ENCODE assay signal across 8 mouse cellular contexts in the genomic region with DNA sequence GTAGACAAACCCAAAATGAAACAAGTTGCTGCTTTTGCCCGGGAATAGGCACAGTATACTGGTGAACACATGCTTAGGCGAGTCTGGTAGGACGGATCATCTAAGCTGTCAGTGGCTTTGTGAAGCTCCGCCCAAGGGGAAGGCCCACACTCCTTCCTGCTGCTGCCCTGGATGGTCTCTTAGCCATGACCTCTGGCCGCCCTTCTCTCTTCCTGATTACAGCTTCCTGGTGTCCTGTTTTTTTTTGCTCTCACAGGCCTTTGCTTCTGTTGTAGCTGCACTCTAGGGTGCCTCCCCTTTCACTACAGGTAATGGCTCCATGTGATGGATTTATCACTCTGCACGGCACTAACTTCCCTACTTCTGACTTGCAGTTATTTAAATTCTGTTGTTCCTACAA.
DNase-seq lines count a peak whose midpoint lies in the region; ATAC-seq lines count a peak whose summit lies in the region.

No protein-coding gene starts in this region.

- ATAC-seq in heart, embryonic 15.5 days (replicated peaks; ENCODE audit: insufficient number of reproducible peaks, insufficient read depth, low FRiP score, low read depth) = peak; percentile 66
- peak; percentile 78 for ATAC-seq in megakaryocyte progenitor cell, adult 5-6 weeks (replicated peaks; ENCODE audit: poor library complexity)

- no peak overlapping the region for H3K9ac ChIP-seq in heart, embryonic 15.5 days

- peaks cover 25% of the 10 kb centered on the region for H3K4me1 ChIP-seq in heart, embryonic 15.5 days (replicated peaks)

- no peaks in the 10 kb centered on the region for H3K9me3 ChIP-seq in heart, embryonic 15.5 days (replicated peaks)

- H3K4me3 ChIP-seq in heart, embryonic 15.5 days = no peak overlapping the region

- peak; percentile 37 for DNase-seq in embryo, embryonic 10.5 days (ENCODE audit: low spot score)
- DNase-seq in embryo, embryonic 9.5 days (ENCODE audit: extremely low spot score) = no peak
- peak; percentile 72 to 88 for DNase-seq in kidney, postnatal 25 days
- no peak for DNase-seq in urinary bladder, postnatal 10 days (ENCODE audit: low spot score)
- DNase-seq in c-Kit-positive CD71-positive TER-119-positive erythroid progenitor cells, embryonic 14.5 days (ENCODE audit: low spot score) = no peak
- no peak for DNase-seq in cerebellum, postnatal 14 days

- H3K27me3 ChIP-seq in heart, embryonic 15.5 days = no peaks in the 10 kb centered on the region

- H3K27ac ChIP-seq in heart, embryonic 15.5 days = peak overlapping the region; percentile 35

- WGBS in heart, embryonic 15.5 days = 46% methylated on average over 6 of the region's 6 CpGs

- H3K36me3 ChIP-seq in heart, embryonic 15.5 days = no peaks in the 10 kb centered on the region

- H3K4me2 ChIP-seq in heart, embryonic 15.5 days = no peak overlapping the region

Comparison
In these comparisons a context has a peak if more than half of its experiments do, and no peak if none do; other contexts are left out.
1. DNase-seq: peak in embryo, embryonic 10.5 days (single experiment) and kidney, postnatal 25 days (2 of 2); none in embryo, embryonic 9.5 days (single experiment), urinary bladder, postnatal 10 days (single experiment), c-Kit-positive CD71-positive TER-119-positive erythroid progenitor cells, embryonic 14.5 days (single experiment) and cerebellum, postnatal 14 days (0 of 2).